Mouse (Mus musculus): ENCODE data around the gene Ntm. TPM values are rescaled to one million over a fixed set of nuclear protein-coding genes. Genes with fewer than 3 reads are reported as not detected.

Gene Ntm
- total RNA-seq, 2 experiments from 2014 or later: 278 to 286 TPM

DNA sequence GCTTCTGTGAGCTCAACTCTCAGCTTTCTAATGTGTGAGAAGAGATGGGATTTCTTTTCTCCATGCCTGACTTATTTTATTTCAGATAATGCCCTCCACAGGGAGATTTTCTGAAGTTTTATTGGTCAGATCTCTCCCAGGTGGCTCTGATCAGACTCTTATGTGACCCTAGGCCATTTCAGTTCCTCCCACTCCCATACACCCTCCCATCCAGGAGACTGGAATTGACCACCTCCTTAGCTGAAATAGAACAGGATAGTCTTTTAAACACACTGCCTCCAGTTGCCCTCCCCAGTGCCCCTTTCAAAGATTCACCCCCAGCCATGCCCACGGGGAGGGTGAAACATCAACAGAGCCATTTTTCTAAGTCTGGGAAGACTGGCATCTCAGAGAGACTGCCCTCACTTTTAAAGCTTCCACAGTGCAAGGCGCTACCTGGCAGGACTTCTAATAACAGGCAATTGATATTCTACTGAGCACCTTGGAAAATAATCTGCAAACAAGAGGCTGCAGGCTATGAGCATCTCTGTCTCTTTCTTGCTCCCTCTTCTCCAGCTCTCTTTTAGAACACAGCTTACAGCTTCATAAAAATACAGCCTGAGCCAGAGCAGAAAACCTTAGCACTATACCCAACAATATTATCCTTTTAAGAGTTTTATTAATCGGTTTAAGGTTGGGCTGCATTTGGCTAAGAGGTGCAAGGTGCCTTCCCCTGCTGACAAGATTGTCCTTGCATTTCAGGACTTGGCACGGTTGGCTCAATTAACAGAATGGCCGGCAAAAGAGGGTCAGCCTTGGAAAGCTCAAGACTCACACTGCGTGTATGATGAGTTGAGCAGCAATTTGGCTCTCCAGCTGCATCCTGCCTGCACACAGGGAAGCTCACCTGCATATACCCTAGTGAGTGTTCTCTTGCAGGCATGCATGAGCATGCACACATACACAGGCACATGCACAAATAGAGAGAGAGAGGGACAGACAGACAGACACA, 196.7 kb downstream of the Ntm start:
- no peak for DNase-seq (ENCODE audit: low spot score in 2 of 2)
- intact Hi-C loops (cut with DNase I): no loop called here

DNA sequence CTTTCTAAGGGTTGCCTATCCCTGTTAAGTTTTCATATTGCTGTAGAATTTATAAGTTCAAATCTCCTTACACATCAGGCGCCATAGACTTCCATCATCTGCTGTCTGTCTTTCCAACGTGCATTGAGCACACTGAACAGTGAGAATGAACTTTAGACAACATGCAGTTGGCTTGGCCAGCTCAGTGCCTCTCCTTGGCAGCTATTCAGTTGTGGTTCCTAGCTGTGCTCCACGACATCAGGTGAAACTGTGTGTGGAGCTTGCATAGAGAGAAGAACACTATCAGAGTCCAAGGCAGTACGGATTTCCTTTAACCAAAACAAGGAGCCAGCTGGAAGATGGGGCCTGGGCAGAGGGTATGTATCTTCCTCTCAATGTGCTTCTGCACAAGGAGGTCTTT, 199.6 kb downstream of the Ntm start:
- intact Hi-C loops (cut with DNase I): no loop called here
- no peak for DNase-seq (ENCODE audit: low spot score in 2 of 2)

DNA sequence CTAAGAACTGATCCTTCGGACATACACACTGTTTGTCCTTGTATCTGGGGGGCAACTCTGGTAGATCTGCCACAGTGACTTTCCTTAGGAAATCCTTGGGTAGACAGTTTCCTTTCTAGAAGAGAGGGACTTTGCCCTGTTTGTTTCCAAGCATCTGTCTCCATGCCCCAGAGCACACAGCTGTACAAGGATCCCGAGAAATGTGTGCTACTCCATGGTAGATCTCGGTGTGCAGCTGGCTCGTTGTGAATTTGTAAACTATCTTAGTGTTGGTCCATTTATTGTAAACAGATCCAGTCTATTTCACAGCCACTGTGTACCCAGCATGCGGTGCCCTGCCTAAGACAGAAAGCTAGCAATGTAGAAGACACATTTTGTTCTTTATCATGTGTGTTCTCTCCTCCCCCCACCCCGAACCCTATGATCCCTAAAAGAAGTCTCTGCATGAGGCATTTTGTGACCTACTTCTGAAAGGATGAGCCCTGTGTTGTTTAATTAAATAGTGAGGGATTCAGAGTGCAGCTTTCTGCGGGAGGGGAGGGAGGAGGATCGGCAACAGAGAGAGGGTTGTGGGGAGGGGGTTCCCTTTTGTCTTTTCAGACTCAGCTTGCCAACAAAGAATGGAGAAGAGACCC, 200.9 kb downstream of the Ntm start:
- intact Hi-C loops (cut with DNase I): no loop called here
- no peak for DNase-seq (ENCODE audit: low spot score in 2 of 2)

DNA sequence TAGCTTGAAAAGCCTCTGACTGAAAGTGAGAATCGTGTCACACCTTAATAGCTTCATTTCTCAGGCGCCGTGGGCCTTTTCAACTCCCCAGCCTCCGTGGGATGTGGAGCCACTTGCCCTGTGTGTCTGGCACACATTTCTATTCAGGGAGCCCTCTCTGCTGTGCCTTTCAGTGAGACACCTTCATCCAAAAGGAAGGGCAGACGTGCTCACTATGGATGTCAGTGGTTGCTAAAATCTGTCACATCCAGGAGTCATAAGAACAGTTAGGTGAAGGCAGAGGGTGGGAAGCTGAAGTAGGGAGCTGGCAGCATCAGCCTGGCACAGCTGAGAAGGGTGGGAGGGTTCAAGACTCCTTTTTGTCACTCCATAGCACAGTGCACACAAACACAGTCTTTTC, 201.4 kb downstream of the Ntm start:
- intact Hi-C loops (cut with DNase I): no loop called here
- no peak for DNase-seq (ENCODE audit: low spot score in 2 of 2)

DNA sequence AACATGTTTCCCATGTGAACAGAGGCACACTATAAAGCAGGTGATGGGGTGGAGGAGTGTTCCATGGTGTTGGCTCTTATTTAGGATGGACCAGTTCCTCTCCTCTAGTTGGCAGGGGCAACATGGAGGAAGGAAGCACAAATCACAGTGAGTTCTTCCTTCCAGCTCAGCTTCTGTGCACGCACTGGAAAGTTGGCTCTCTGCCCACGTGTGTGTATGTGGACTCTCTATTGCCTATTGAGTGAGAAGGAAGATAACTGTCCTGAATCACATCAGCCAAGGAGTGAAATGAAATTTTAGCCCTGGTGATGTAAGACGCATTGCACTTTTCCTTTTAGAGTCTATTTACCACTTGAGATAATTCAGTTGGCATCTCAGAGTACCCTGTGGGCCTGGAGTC, 203.0 kb downstream of the Ntm start:
- DNase-seq (ENCODE audit: low spot score in 2 of 2): no peak
- intact Hi-C loops (cut with DNase I): no loop called here

DNA sequence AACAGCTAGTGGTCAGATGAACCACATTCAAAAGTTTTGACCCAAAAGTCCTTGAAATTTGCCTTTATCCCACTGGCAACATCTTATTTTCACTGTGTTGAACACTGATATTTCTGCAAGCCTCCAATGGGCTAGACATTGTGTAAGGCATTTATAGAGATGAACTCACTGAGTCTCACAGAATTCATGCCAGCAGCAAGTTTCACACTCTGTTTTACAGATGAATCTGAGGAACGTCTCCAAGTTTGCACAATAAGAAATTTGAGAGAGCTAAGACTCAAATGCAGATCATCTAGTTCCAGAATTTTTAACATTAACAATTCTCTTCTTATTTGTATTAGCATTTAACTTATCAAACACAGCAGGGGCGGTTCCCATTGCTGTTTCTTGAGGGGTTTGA, 203.9 kb downstream of the Ntm start:
- intact Hi-C loops (cut with DNase I): no loop called here
- DNase-seq (ENCODE audit: low spot score in 2 of 2): no peak

DNA sequence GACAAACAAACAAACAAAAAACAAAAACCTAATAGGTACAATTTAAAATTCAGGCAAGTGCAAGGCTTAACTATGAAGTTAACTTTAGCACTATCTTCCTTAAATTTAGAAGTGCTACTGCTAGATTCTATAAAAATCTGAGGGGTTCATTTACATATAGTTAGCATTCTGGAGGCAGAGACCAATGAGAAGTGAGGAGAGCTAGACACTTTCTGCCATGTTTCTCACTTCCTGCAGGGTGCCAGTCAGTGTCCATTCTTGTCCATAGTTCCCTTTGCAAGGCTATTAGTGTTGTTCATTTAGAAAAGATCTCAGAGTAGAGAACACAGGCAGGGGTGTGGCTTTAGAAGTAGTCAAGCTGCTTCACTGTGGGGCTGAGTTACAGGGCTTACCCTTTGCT, 208.6 kb downstream of the Ntm start:
- DNase-seq (ENCODE audit: low spot score in 2 of 2): no peak
- intact Hi-C loops (cut with DNase I): no loop called here

DNA sequence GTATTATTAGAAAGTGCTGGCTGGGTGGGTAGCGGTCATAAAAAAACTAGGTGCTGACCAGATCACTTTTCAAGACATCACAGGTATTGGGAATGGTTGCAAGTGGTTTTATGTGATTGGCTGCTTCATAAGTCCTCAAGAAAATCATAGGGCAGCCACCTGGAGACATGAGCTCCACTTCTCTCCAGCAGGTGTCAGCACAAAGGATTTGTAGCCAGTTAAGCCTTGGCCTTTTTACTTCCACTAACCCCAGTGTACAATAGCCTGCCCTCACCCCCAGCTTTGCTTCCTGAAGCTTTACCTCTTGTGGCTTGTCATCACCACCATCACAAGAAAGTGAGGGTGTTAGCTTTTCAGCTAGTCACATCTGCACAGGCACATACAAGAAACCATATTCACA, 211.5 kb downstream of the Ntm start:
- DNase-seq (ENCODE audit: low spot score in 2 of 2): no peak

DNA sequence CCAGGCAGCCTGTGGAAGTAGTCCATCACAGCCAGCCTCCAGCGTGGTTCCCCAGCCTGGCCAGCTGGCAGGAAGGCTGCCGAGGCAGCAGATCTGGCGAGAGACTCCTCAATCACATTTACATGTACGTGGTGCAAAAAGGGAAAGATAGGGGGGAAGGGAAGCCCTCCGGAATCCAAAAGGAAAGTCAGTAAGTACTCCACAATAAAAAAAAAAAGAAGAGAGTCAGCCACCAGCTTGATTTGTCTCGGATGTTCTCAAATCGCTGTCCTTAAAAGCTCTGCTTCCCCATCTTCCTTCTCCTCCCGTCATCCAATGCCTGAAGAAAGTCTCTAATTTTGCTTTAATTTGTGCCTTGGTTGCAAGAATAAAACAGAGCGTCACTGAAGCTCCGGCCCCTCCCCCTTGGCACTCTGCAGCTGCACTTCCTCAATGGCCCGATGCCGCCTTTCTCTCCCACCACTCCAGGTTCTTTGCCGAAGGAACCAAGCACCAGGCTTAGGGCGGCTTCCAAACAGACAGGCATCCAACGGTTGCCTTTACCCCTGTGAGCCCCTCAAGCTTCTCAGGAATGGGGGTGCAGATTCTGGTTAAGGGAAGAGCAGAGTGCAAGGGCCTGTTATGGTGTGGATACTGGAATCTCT, 212.4 kb downstream of the Ntm start:
- DNase-seq (ENCODE audit: low spot score in 2 of 2): peak; percentile 69 to 76
- intact Hi-C loops (cut with DNase I): no loop called here

More for the DNA sequence above, 211.5 kb downstream of the Ntm start:
- intact Hi-C loops (cut with DNase I): no loop called here

DNA sequence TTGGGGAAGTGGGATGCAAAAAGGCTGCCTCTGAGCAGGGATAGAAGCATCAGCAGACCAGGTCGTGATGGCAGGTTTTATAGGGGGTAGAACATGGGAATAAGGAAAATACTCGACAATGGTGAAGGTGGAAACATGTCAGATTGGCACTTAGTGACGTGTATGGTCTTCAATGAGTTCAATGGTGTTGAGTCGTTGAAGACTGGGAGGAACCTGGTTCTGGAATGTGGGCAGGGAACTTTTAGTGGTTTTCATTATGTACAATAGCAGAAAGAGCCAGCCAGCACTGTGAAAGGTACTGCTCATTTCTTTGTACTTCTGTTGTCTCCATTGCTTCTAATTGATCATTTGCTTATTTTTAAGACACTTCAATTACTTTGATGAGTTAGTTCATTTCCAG, 214.9 kb downstream of the Ntm start:
- DNase-seq (ENCODE audit: low spot score in 2 of 2): no peak
- intact Hi-C loops (cut with DNase I): no loop called here

DNA sequence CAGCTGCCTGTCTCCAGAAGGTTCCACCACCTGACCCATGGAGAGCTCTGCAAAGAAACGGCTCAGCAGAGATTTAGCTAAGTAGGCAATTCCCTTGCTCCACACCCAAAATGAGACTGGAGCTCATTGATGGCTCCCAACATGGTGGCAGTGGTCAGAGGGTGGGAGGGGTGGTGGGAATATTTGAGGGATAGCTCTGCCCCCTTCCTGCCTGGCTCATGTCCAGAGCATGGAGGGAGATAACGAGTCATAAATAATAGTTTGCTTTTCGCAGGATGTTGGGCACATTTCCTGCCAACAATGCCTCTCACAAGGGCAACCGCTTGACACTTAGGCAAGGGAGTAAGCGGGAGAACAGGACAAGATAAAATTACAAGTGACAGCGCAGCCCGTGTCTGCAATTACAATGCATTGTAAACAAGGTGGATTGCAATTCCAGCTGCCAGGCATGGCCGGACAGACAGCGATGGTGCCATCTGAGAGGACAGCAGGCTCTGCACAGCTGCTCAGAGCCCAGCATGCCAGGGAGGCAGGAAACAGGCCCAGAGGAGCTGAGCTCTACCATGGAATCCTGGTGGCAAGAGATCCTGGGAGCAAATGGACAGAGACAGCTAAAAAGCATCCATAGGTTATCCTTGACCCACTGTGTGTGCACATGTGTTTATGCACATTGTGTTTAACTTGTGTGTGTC, 224.0 kb downstream of the Ntm start:
- no peak for DNase-seq (ENCODE audit: low spot score in 2 of 2)
- intact Hi-C loops (cut with DNase I): no loop called here

DNA sequence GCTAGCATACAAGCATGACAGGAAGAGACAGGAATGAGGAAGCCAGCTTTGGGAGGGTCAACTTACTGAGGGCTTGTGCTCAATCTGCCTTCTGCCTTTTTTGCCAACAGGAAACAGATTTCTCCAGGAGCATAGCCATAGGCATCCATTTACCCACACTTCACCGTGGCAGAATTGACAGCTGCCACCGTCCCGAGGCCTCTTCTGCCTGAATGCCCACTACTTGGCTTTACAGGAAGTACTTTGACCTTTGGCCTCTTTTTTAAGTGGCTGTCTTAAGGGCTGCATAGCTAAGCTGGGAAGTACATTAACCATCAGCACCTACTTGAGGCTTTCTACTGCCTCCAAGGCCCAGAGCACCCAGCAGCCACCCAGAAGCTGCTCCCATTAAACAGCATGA, 226.9 kb downstream of the Ntm start:
- intact Hi-C loops (cut with DNase I): no loop called here

DNA sequence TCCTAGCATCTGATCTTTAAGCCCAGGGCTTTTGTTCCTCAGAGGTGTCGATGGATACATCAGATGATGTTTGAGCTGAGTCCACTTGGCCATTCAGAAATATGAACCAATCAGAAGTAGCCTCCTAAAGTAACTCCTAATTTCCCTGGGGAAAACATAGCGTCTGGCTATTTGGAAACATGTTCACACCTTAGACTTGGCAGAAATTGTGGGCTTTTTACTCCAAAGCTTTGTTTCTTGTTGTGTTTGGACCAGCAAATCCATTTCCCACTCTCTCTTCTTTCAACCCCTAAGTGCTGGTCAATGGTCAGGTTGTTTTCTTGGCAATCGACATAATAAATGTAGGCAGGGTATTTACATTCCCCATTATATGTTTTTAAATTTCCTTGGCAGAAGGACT, 230.0 kb downstream of the Ntm start:
- intact Hi-C loops (cut with DNase I): no loop called here
- DNase-seq (ENCODE audit: low spot score in 2 of 2): no peak

More for the DNA sequence above, 226.9 kb downstream of the Ntm start:
- no peak for DNase-seq (ENCODE audit: low spot score in 2 of 2)

DNA sequence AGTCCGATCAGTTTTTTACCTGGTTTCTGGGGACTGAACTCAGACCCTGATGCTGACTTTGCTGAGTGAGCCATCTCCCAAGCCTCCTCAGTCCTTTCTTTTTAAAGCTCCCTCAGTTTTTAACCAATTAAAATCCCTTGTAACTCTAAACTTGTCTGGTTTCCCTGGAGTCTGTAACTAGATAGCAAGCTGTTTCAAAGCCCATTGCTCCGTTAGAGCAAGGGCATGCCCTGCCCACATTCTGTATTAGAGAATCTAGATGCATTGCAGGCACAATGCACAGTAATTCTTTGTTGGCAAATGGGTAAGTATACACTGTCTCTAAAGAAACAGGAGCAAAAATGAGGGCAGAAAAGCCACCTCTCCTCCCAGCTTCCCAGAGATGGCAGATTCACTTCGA, 231.3 kb downstream of the Ntm start:
- no peak for DNase-seq (ENCODE audit: low spot score in 2 of 2)
- intact Hi-C loops (cut with DNase I): no loop called here

DNA sequence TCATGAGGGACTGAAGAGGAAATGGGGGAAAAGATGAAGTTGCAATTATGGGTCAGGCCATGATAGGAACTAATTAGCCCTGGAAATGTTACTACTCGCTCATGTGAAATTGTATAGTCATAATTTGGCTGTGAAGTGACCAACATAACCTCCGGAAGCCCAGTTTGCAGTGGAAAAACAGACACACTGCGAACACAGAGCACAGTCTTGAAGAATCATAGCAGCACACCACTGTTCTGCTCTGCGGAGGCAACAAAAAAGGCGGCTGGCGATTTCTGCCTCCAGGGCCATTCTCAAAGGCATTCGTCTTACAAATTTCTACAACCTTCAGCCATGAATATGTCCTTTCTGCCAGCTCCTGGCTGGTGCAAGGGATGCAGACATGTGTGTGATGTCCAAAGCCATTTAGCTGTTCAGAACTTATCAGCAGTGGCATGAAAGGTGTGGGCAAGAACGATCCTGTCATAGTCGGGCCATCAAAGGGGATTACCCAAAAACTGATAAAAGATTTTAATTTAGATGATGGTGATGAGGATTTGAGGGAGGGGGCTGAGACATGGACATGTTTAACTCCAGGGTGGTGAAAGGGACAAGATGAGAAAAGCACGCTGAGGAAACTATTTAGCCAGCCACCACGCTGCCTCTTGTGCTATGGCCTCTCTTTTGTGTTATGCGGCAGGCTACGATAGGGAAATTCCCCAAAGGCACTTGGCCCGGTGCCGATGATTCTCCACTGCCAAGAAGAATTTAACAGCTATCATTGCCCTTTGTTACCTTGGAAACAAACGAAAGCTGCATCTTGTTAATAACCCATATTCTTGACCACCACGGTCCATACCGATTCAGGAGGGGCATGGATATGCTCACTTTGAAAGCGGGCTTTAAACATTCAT, 235.2 kb downstream of the Ntm start:
- intact Hi-C loops (cut with DNase I): no loop called here
- no peak for DNase-seq (ENCODE audit: low spot score in 2 of 2)

DNA sequence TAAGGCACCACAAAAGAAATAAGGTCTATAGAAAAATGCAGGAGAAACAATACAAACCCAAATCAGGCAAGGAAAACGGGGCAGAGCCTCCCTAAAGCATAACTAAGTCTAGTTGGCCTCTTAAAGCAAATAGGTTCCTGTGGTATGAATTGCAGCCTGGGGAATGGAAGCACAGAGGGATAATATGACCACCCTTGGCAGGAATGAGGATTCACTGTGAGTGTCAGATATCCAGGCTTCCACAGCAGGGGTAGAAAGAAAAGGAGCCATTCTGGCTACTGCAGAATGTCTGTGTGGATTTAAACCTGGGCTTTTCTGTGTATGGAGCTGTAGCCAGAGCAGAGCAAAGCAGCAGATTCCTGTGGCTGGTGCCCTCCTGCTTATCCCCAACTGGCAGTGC, 241.5 kb downstream of the Ntm start:
- intact Hi-C loops (cut with DNase I): no loop called here
- no peak for DNase-seq (ENCODE audit: low spot score in 2 of 2)

DNA sequence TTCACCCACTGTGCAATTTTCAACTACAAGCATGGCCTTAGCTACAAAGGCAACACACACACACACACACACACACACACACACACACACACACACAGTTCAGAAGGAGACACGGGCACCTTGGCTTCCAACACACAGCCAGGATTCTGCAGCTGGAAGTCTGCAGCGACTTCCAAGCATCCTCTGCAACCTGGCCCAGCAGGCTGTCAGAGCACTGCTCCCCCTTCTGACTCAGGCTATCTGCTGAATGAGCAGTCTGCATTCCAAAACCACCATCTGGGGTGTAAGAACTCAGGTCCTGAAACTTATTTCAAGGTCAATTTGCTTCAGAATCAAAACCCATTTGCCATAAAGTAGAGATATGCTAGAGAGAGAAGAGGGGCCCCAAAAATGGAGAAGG, 246.1 kb downstream of the Ntm start:
- DNase-seq (ENCODE audit: low spot score in 2 of 2): no peak
- intact Hi-C loops (cut with DNase I): no loop called here

DNA sequence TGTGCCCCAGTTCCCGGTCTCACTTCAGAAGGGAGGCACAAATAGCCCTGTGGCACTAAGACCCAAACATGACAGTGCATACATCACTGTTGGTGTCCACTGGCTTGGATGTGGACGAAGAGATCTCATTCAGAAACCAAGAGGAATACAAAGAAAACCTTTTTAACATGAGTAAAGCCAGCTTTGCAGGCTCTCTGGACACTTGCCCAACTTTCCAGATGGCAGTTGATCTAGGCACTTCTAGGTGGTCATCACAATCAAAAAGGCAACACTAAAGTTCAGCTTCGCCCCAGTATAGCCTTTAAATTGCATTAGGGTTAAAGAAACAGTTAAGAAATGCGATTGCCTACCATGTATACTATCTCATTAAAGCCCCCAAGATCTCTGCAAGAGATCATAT, 264.7 kb downstream of the Ntm start:
- no peak for DNase-seq (ENCODE audit: low spot score in 2 of 2)
- intact Hi-C loops (cut with DNase I): no loop called here

DNA sequence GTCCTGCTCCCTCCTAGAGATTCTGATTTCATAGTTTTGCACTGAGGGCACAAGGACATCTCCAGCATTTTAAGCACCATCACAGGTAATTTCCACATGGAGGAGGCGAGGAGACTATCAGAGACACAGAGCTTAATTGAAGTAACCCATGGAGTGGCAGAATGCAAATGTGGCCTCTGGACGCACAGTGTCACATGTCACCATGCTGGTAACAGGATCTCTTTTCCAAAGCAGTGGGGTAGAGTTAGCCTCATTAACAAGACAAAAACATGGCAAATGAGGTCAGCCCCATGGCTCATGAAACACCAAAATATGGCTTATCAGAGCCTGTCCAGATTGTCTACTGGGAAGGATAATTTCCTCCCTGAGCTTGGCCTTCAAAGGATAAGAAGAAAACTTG, 268.8 kb downstream of the Ntm start:
- intact Hi-C loops (cut with DNase I): no loop called here
- no peak for DNase-seq (ENCODE audit: low spot score in 2 of 2)

All from left cerebral cortex, postnatal 36 days (tissue).